Mouse (Mus musculus) ES-E14 (cell line): ENCODE results near the gene Lifr. TPM values are rescaled to one million over a fixed set of nuclear protein-coding genes. Genes with fewer than 3 reads are reported as not detected.
A peak's percentile ranks its signal among the peaks of the same experiment; 100 is the strongest.

Source experiments
- DNase-seq: peaks from one replicate; pipeline ENCODE4 v3.0.0-alpha.2; 2013; ENCODE audit warnings: low read depth, low spot score
- H3K27ac ChIP-seq: 2 replicates; pipeline ENCODE4 v1.5.1; 2012; ENCODE audit warnings: low read depth, mild to moderate bottlenecking, low read length, moderate library complexity, mixed read lengths; ENCODE audit not compliant: poor library complexity, insufficient read depth, severe bottlenecking
- H3K36me3 ChIP-seq: 2 replicates; pipeline ENCODE4 v1.6.1; 2012; ENCODE audit warnings: mild to moderate bottlenecking, low read length, moderate library complexity, mixed read lengths; ENCODE audit not compliant: control insufficient read depth, poor library complexity, insufficient read depth, severe bottlenecking
- H3K4me1 ChIP-seq, 2 experiments: fragments of 150-350 bp in 1 of 2; sonication (generic) in 1 of 2; 2 replicates each; pipeline ENCODE4 v1.6.1; 2012; ENCODE audit warnings: low read length in 2 of 2, mild to moderate bottlenecking in 1 of 2, mixed read lengths in 1 of 2; ENCODE audit not compliant: control insufficient read depth in 2 of 2, insufficient read depth in 2 of 2, poor library complexity in 1 of 2
- H3K4me3 ChIP-seq, 2 experiments: fragments of 150-350 bp in 1 of 2; sonication (generic) in 1 of 2; 2 replicates each; pipeline ENCODE4 v1.5.1; 2012; ENCODE audit warnings: low read length in 2 of 2, low read depth in 1 of 2, mild to moderate bottlenecking in 1 of 2, mixed read lengths in 1 of 2; ENCODE audit not compliant: insufficient read depth in 1 of 2, poor library complexity in 1 of 2, severe bottlenecking in 1 of 2
- H3K9ac ChIP-seq: 2 replicates; pipeline ENCODE4 v1.6.1; 2012; ENCODE audit warnings: low read depth, mild to moderate bottlenecking, low read length, mixed read lengths; ENCODE audit not compliant: poor library complexity, insufficient read depth, severe bottlenecking
- H3K9me3 ChIP-seq: fragments of 150-350 bp; sonication (generic); 2 replicates; pipeline ENCODE4 v1.6.1; 2012; ENCODE audit warnings: low read depth, mild to moderate bottlenecking, low read length; ENCODE audit not compliant: control insufficient read depth, insufficient read depth
- CHD2 ChIP-seq: IDR thresholded peaks from 2 replicates; pipeline ENCODE4 v1.6.1; 2014; ENCODE audit warnings: mild to moderate bottlenecking, low read depth, low read length, inconsistent platforms
- HCFC1 ChIP-seq: IDR thresholded peaks from 2 replicates; pipeline ENCODE4 v1.6.1; 2012; ENCODE audit warnings: low read length, inconsistent platforms, borderline replicate concordance; ENCODE audit not compliant: insufficient read depth
- MAFK ChIP-seq: IDR thresholded peaks from 2 replicates; pipeline ENCODE4 v1.6.1; 2014; ENCODE audit warnings: mild to moderate bottlenecking, low read depth, low read length, inconsistent platforms; ENCODE audit not compliant: insufficient read depth
- ZC3H11A ChIP-seq: IDR thresholded peaks from 2 replicates; pipeline ENCODE4 v1.6.1; 2012; ENCODE audit warnings: low read depth, mild to moderate bottlenecking, inconsistent platforms, low read length, borderline replicate concordance
- ZNF384 ChIP-seq: IDR thresholded peaks from 2 replicates; pipeline ENCODE4 v1.6.1; 2012; ENCODE audit warnings: low read depth, low read length, inconsistent platforms
- in situ Hi-C, 2 experiments: fragments of 600-800 bp; cut with MboI; formaldehyde crosslinking; loops; one replicate each; pipeline ENCODE4 v1.15.1; 2025; ENCODE audit warnings: low sequenced_read_pairs in 2 of 2, inconsistent platforms in 1 of 2; ENCODE audit not compliant: unreplicated experiment in 2 of 2
- total RNA-seq: library from RNA; depleted of rRNA; stranded (reverse); fragments of 300-350 nt; gene quantifications from 2 replicates; pipeline ENCODE4 v1.2.3, GENCODE M21; 2012

Gene Lifr
- total RNA-seq, 1 experiment, result 89.3 TPM

DNA sequence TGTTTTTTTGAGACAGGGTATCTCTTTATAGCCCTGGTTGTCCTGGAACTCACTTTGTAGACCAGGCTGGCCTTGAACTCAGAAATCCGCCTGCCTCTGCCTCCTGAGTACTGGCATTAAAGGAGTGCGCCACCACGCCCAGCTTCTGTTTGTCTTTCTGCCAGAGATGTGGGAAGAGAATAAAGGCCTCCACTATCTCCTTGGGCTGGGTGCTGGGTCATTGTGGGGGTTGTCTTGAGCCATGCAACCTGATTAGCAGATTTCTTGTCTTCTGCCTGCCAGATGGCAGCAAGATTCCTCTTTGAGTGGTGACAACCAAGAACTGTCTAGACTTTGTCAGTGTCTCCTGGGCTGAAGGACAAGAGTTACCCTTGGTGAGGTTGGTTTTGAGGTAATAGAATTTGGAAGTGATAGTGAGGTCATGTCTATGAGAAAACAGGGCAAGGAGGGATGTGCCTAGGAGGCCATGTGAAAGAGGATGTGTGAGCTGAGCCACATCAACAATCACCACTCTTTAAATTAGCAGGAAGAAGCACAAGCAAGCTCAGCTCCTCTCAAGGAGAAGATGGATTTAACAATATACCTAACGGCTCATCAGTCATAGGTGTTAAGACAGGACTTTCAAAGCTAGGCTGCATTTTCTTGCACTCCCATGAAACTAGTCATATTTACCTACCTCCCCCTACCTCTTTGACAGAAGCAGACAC is 10.6 kb upstream of the Lifr start:
- no peak overlapping the region for H3K27ac ChIP-seq
- in situ Hi-C loops, result no loop called here
- no peak for DNase-seq
- H3K36me3 ChIP-seq, result no peaks in the 10 kb centered on the region
- no peaks in the 10 kb centered on the region for H3K9me3 ChIP-seq
- H3K4me3 ChIP-seq, result no peak overlapping the region
- H3K4me1 ChIP-seq, result peaks cover 13 to 25% of the 10 kb centered on the region in 2 experiments; a peak in 3 of 4 replicates
- TF ChIP-seq CHD2, result 0 out of 2 replicates have a peak, but pooled peaks have one; percentile 17
- no peak for TF ChIP-seq ZNF384
- TF ChIP-seq ZC3H11A, result no peak
- TF ChIP-seq HCFC1, result no peak
- peak; percentile 29; the same call in 1 of the 2 replicates for TF ChIP-seq MAFK
- no peak overlapping the region for H3K9ac ChIP-seq

DNA sequence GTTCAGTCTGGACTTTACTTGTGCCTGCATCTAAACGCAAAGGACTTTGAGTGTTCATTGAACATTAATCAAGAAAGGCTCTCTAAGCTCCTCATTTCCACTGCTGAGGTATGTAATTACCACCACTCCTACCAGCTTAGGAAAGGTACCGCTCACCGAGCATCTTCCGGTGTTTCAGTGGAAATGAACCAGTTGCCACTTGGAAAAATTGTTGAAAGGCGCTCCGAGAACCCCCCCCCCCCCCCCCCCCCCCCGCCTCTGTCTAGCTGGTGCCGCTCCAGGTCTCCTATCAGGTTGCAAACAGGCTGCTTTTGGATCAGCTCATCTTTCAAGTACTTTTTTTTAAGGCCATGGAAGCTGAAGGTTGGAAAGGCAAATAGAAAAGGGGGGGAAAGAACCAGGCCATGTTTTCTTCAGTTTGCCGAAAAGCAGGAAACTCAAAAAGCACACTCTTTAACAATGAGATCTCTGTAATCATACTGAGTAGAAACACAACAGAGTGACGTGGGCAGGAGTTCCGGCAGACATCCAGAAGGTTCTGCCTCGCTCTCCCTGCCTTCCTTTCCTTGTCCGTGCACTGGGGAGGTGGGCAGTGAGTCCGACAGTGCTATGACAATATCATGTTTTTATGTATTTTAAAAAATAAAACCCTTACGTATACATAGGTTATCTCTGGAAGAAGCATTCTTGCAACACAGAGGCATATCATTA is 9.3 kb upstream of the Lifr start:
- H3K27ac ChIP-seq, result no peak overlapping the region; the same call in 1 of the 2 replicates
- in situ Hi-C loops, result no loop called here
- H3K9ac ChIP-seq, result no peak overlapping the region
- TF ChIP-seq ZNF384, result no peak
- no peak for TF ChIP-seq MAFK
- no peak for TF ChIP-seq CHD2
- TF ChIP-seq HCFC1, result no peak
- no peak for TF ChIP-seq ZC3H11A
- H3K36me3 ChIP-seq, result no peaks in the 10 kb centered on the region
- no peaks in the 10 kb centered on the region for H3K9me3 ChIP-seq
- peak overlapping the region in 1 of 2 experiments; percentile 22; a peak in 1 of 4 replicates for H3K4me3 ChIP-seq
- DNase-seq, result no peak
- H3K4me1 ChIP-seq, result peaks cover 17 to 30% of the 10 kb centered on the region in 2 experiments

DNA sequence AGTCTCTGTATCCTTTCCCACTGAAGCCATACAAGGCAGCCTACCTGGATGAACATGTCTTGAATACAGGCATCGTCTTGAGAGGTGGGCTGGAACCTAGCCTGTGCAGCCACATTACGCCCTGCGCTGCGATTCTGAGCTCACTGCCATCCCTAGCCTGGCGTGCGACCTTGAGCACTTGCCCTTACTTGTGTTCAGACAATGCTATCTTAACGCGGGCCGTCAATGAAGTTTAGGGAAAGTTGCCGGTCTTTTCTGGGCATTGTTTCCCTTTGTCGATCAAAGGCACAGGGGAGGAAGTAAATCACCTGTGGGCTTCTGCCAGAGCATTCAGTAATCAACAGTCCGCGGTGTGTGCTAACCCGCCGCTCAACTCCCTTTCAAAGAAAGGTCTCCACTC is 8.6 kb upstream of the Lifr start:
- TF ChIP-seq CHD2, result 0 out of 2 replicates have a peak, but pooled peaks have one; percentile 57
- no peak for TF ChIP-seq HCFC1
- no peaks in the 10 kb centered on the region for H3K36me3 ChIP-seq
- H3K27ac ChIP-seq, result no peak overlapping the region; the same call in 1 of the 2 replicates
- H3K9me3 ChIP-seq, result no peaks in the 10 kb centered on the region
- peak; percentile 91 for DNase-seq
- in situ Hi-C loops, result no loop called here
- H3K4me1 ChIP-seq, result peaks cover 17 to 26% of the 10 kb centered on the region in 2 experiments
- peak overlapping the region; percentile 19 to 27; a peak in 2 of 4 replicates for H3K4me3 ChIP-seq
- H3K9ac ChIP-seq, result peak overlapping the region; percentile 40; the same call in 1 of the 2 replicates

DNA sequence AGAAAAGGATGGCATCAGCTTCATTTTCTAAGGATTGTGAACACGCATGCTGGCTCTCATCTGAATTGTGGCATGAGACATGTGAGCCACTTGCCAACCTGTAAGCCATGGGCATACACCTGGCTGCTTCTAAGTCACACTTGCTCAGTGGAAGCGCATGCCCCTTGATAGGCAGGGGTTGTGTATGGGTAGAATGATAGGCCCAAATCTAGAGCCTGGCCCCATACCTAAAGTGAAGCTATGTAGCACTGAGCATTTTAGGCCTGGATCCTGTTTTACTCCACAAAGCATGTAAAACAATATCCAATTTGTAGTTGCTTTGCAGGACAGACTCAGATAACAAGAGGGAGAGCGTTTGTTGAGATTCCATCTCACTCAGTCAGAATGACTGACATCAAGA is 7.5 kb upstream of the Lifr start:
- H3K9me3 ChIP-seq, result no peaks in the 10 kb centered on the region
- no peak for DNase-seq
- no peak overlapping the region for H3K4me3 ChIP-seq
- no peak overlapping the region for H3K27ac ChIP-seq
- no peak overlapping the region for H3K9ac ChIP-seq
- H3K4me1 ChIP-seq, result peaks cover 17 to 26% of the 10 kb centered on the region in 2 experiments
- in situ Hi-C loops, result no loop called here
- no peak for TF ChIP-seq ZNF384
- no peak for TF ChIP-seq ZC3H11A
- TF ChIP-seq CHD2, result no peak
- TF ChIP-seq MAFK, result no peak
- TF ChIP-seq HCFC1, result no peak
- no peaks in the 10 kb centered on the region for H3K36me3 ChIP-seq
